Mouse (Mus musculus) layer of hippocampus, adult 18-20 months (tissue): ENCODE data around the gene Abtb1. TPM values are rescaled to one million over a fixed set of nuclear protein-coding genes. Genes with fewer than 3 reads are reported as not detected.
A peak's percentile ranks its signal among the peaks of the same experiment; 100 is the strongest.

Experiments
- DNase-seq, 2 experiments: peaks; one replicate each; pipeline ENCODE4 v3.0.0; 2022; ENCODE audit warnings: low spot score in 2 of 2
- total RNA-seq, 2 experiments: library from RNA; stranded (reverse); gene quantifications; 2 replicates each; pipeline ENCODE4 v1.2.3; 2021

The Abtb1 gene
- total RNA-seq, 2 experiments from 2014 or later: 32.5 to 35.4 TPM

- DNase-seq: peak in 1 of 2 experiments; percentile 66
Observed at GRCm38 (mm10) chr6:88831456-88831855, 10.3 kb downstream of the Abtb1 start.

GRCm38 (mm10) chr6:88830112-88830702 lies 11.6 kb downstream of the Abtb1 start:
- DNase-seq: no peak

DNA sequence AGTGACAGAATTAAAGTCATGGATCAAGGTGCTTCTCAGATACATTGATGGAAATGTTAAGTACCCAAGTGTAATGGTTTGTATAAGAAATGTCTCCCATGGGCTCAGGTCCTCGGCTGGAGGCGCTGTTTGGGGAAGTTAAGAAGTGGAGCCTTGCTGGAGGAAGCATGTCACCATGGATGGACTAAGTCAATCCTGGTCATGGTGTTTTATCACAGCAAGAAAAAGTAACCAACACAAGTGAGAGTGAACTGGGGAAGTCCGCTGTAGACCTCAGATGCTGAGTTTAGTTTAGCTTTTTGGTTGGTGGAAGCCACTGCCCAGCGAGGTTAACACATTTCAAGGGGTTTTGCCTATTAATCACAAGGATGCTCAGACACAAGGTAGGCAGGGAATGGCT lies 12.2 kb downstream of the Abtb1 start:
- DNase-seq: no peak

GRCm38 (mm10) chr6:88828206-88829009 lies 13.4 kb downstream of the Abtb1 start:
- no peak for DNase-seq

DNA sequence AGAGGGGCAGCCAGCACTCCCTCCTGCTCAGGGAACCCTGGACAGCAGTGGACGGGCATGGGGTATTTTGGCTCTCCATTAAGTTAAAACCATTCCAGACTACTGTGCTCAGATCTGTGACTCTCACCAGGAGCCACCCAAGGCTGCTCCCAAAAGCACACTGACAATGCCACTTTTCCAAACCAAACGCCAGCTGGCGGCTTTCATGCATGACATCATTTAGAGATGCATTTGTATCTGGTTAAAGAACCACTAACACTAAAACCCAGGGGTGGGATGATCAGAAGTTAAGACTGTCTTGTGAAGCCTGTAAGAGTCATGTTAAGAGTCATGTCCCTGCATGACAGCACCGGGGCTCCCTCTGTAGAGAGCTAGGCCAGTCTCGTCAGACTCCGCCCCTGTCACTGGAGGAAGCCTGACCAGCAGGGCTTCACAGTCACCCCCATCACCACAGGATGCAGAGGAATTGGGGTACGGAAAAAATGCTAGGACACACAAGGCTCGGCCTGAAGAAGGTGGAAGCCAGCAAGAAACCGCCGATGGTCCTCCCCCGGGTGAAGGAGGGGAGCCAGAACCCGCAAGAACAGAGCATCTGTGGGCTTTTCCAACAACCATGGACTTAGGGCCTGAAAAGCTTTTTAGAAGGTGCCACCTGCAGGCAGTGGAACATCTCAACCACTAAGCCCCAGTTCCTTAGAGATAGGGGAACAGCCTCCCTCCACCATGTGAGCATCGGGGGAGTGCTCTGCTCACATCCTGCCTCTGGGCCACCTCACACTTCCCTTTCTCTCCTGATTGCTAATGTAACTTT lies 14.2 kb downstream of the Abtb1 start:
- peak in 1 of 2 experiments; percentile 49 for DNase-seq

- DNase-seq: no peak
Observed at GRCm38 (mm10) chr6:88826965-88827364, 14.8 kb downstream of the Abtb1 start.

DNA sequence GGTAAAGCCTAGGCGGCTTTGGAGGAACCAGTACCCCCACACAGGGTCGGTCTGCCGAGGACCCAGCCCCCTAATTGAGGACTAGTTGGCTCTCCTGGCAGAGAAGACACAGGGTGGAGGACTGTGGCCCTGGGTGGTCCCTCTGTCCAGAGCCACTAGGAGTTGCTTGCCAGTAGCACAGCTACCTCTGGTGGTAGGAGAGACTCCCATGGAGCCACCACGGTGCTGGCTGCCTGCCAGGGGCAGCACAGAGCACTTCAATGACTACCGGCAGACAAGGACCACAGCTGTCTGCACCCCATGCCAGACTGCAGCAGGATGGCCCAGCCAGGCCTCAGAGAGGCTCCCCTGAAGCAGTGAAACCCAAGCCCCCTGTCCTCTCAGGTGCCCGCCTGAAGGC lies 15.2 kb downstream of the Abtb1 start:
- DNase-seq: no peak

- no peak for DNase-seq
Observed at GRCm38 (mm10) chr6:88826088-88826487, 15.7 kb downstream of the Abtb1 start.

GRCm38 (mm10) chr6:88824183-88824582 lies 17.6 kb downstream of the Abtb1 start:
- no peak for DNase-seq

DNA sequence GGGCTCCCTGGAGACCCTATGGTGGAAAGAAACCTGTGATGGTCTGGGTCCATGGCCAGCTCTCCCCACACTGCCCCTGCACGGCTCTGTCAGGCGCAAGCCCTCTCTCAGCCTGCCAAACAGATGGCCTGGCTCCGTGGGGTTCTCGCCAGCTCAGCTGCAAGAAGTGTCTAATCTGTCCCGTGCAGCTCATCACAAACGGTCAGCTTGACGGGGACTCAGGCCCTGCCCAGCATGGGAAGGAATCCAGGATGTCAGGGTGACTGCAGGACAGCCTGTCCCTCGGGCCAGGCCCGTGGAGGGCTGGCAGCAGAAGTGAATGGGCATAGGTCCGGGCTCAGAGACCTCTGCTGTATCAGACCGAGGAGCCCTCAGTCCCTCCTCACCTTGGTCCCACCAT lies 19.9 kb downstream of the Abtb1 start:
- no peak for DNase-seq

DNA sequence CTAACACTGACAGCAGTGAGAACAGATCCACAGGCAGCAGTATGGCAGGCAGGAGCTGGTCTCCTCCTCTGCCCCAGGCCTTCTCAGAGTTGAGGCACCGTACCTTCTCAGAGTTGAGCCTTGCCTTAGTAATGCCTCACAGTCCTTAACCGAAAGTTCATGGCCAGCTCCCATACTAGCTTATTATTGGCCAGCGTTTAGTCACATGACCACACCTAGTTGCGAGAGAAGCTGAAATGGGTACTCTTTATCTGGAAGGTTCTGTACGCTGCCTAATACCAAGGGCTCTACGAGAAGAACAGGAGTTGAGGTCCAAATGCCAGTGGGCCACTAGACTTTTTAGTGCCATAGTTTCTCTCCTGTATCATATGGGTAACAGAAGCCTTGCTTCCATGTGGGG lies 20.5 kb downstream of the Abtb1 start:
- DNase-seq: no peak

DNA sequence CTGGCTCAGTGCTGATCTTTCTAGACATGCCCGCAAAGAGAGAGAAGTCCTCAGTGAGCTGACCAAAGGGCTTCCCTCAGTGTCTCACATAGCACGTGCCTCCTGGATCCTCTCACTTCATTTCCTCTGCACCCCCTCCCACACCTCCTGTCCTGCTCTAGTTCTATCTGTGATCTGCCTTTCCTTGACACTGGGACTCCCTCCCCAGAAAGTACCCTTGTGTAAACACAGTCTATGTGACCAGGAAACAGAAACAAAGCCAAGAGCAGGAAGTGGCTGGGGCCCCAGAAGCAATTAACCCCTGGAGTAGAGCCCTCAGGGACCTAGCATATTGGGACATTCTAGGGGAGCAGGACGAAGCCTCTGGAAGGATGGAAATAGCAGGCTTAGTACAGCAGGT lies 20.9 kb downstream of the Abtb1 start:
- DNase-seq: no peak

DNA sequence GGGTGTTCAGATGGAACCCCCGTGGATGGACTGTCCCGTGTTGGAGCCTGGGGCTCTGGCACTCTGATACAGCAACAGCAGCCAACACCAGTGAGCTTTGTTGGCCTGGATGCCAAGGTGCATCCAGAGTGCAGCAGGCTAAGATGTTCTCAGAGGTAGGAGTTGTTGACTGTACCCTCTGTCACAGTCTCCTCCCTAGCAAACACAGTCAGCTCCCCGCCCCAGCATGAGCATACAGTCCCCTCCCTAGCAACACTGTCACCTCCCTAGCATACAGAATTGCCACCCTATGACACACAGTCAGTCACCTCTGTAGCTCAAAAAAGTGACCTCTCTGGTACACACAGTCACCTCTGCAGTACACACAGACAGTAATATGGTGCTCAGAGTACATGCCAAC lies 24.9 kb downstream of the Abtb1 start:
- no peak for DNase-seq

DNA sequence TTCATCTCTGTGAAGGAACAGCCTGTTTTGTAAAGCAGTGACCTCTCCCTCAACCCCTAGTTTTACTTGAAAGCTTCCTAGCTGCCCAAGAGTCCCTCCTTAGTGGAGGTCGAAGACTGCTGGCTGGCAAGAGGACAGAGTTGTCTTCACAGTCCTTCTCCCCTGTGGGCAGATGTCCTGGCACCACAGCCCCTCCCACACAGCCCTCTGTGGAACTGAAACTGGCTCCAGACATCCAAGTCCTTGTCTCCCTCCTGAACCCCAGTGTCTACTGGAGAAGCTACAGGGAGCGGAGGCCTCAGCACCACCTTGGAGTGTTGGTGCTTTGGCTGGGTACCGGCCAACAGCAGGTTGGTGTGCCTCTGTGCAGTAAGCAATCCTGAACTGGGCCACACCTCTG lies 26.3 kb downstream of the Abtb1 start:
- no peak for DNase-seq

DNA sequence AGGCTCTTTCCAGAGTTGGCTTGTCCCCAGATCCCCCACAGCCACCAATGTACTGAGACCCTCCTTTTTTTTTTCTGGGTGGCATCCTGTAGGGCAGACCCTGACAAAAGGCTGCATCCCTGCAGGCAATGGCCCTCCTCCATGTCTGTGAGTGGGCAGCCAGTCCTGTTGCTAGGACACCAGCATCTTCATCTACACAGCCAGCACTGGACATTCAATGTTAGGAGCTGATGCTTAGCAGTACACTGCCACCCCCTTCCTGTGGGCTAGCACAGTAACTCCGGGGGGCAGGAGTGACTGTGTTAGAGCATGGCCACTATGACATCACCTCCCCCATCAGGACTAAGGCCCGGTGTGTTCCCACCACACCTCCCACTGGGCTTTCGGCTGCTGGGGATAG lies 26.7 kb downstream of the Abtb1 start:
- no peak for DNase-seq

DNA sequence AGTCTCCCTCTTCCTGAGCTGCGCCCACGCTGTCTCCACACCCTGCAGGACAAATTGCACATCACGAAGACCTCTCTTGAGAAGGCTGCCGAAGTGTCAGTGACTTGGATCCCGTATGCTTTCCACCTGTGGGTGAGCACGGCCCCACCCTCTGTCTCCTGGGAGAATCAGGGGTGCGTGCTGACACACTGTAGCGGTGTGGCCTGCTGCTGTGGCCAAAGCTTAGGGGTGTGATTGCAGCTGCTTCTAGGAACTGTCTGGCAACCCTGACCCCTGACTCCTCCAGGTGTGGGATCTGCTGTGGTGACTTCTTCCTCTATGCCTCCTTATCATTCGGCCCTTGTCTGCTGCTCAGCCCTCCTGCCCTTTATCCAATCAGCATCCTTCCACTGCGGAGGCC lies 28.0 kb downstream of the Abtb1 start:
- DNase-seq: no peak

DNA sequence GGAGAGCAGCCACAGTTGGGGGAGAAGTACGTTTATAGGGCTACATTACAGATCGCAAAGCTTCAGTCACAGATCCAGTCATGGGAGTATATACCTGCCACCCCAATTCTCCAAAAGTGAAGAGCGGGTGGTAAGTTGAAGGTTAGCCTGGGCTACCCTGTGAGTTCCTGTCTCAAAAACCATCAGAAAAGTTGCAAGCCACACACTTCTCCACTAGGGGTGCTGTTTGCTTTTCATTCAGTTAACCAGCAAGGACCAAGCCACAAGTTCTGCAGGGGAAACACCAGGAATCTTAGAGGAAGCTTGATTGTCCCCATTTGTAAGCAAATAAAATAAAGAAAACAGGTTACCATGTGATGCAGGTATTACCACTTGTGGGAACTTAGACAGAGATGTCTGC lies 28.9 kb downstream of the Abtb1 start:
- DNase-seq: peak in 1 of 2 experiments; percentile 69

GRCm38 (mm10) chr6:88811880-88812400 lies 29.8 kb downstream of the Abtb1 start:
- no peak for DNase-seq

- DNase-seq: no peak
Observed at GRCm38 (mm10) chr6:88811396-88811795, 30.4 kb downstream of the Abtb1 start.

DNA sequence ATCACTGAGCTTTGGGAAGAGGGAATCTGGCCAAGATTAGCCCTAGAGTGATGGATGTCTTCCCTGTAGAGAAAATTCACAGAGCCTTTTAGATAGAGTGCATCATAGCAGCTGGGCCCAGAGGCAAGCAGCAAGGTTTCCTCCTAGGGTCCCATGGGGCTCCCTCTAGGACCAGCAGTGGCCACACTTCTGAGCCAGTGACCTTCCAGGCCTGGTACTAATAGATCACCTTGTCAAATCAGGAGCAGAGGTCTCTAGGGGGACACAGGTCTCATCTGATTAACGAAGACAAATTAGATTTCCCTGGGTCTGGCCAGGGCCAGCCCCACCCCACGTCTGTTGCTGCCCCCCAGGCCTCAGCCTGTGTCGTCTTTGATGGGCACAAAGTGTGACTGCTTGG lies 31.5 kb downstream of the Abtb1 start:
- DNase-seq: no peak

DNA sequence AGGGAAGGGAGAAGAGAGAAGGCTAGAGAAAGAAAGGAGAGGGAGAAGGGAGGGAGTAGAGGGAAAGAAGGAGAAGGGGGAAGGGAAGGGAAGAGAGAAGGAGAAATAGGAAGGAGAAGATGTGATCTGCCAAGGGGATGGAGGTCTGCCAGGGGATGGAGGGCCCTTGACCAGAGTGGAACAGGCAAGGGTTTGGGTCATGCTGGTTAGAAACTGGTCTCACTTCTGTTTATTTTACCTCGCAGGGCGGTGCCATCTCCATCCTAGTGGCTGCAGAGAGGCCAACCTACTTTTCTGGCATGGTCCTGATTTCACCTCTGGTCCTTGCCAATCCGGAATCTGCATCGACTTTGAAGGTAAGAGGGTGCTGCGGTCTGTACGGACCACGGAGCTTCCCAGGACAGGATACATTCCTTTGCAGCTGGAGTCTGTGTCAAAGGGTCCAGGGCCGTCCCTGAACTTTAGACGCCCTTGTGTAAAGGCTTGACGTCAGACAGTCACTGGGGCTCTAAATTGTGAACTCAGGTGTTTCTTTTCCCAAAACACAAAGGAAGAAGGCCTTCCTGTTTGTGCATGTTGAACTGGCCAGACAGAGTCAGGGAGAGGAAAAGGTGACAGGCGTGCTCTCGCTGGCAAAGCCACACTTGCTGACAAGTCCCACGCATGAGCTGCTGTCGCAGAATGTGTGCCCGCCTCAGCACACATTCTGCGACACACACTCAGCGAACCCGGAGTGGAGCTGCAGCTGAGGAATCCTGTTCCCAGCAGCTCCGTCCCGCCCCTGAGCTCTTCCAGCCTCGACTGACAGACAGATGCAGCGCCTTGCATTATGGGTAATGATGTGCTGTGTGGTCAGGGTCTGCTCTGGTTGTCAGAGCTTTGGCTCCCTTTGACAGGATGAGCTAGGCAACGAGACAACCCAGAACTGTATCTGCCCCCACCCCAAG lies 32.4 kb downstream of the Abtb1 start:
- peak in 1 of 2 experiments; percentile 59 for DNase-seq
